Mouse (Mus musculus): Measurements from ENCODE around the gene Cd40. TPM values are rescaled to one million over a fixed set of nuclear protein-coding genes. Genes with fewer than 3 reads are reported as not detected.
A peak's percentile ranks its signal among the peaks of the same experiment; 100 is the strongest.

Gene Cd40
- polyA plus RNA-seq, 1 experiment from 2014 or later: 5.6 TPM

DNA sequence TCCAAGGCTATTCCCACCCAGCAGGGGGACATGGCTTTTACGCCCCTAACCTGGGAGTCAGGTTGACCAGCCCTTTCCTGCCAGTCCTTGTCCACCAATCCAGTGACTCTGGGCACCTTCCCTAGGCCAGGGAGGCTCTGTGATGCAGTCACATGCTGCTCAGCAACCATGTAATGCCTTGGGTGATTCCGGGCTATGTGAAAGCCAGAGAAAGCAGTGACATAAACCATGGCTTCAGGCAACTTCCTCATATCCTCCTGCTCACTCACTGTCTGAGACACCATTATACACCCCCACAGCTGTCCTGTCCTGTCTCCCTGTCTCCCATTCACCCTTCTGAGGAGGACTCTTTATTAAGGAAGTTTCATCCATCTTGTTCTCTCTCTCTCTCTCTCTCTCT lies 35.2 kb downstream of the Cd40 start, which contains the start of gene 1700025C18Rik:
Gene 1700025C18Rik, minus strand, starts transcription at position 101 of the 400 bp plus-strand sequence.
- no peak for DNase-seq (ENCODE audit: extremely low spot score, low spot score)
- WGBS: 87% methylated on average over 2 of the region's 2 CpGs
- peaks cover 53% of the 10 kb centered on the region for H3K27me3 ChIP-seq (ENCODE audit: poor library complexity, severe bottlenecking)
- no peak within 1 kb of the TSS for H3K27ac ChIP-seq
- H3K4me1 ChIP-seq: peaks cover 34% of the 10 kb centered on the region
- no peaks in the 10 kb centered on the region for H3K36me3 ChIP-seq (replicated peaks)
- H3K4me3 ChIP-seq: no peak within 1 kb of the TSS
- no peaks in the 10 kb centered on the region for H3K9me3 ChIP-seq

DNA sequence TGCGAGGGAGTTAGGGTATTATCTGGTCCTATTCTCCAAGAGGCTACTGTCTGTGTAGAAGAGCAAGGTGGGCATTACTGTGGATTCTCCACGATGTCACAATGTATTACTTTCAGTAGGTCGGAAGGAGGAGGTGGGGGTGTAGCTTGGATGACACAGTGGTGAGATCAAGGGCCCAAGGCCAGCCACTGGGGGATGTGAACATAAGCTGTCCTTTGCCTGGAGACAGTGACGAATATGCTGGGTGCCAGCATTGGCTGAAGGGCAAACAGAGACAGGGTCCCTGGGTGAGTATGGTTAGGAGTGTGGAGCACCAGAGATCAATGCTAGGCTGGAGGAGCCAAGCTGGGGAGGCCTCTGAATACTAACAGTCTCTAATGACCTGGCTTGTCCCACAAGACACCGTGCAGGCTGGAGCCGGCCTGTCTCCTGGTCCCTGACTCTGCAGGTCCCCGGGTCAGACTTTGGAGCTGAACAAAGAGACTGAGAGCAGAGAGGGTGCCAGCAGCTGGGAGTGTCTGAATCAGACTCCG lies 36.1 kb downstream of the Cd40 start:
- Histone ChIP-seq H3K27ac (no peak overlapping the region), H3K9me3 (no peaks in the 10 kb centered on the region), H3K4me3 (no peak overlapping the region), H3K4me1 (peaks cover 43% of the 10 kb centered on the region), H3K27me3 (ENCODE audit: poor library complexity, severe bottlenecking) (peaks cover 59% of the 10 kb centered on the region), H3K36me3 (replicated peaks) (no peaks in the 10 kb centered on the region)
- DNase-seq (ENCODE audit: extremely low spot score, low spot score): no peak
- 77% methylated on average over 8 of the region's 8 CpGs for WGBS

DNA sequence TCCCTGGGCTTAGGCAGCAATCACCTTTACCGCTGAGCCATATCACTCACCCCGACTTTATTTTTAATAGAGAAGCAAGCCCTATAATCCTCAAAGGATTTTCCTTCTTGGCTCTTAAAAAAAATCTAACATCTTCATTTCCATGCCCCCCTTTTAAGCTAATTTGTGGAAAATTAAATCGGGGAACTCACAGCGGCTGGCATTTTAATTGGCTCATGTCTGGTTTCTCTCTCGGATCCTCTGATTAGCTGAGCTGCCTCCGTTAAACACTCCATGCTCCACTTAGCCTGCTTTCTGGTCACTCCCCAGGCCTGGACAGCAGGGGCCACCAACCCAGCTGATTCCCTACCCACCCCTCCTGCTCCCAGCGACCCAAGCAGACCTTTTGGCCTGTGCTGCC lies 37.0 kb downstream of the Cd40 start:
- H3K4me3 ChIP-seq: no peak overlapping the region
- H3K36me3 ChIP-seq (replicated peaks): no peaks in the 10 kb centered on the region
- no peak for DNase-seq (ENCODE audit: extremely low spot score, low spot score)
- H3K4me1 ChIP-seq: peaks cover 52% of the 10 kb centered on the region
- WGBS: 44% methylated on average over 7 of the region's 7 CpGs
- H3K27ac ChIP-seq: peak overlapping the region; percentile 44; the same call in 1 of the 2 replicates
- H3K27me3 ChIP-seq (ENCODE audit: poor library complexity, severe bottlenecking): peaks cover 68% of the 10 kb centered on the region
- H3K9me3 ChIP-seq: no peaks in the 10 kb centered on the region

DNA sequence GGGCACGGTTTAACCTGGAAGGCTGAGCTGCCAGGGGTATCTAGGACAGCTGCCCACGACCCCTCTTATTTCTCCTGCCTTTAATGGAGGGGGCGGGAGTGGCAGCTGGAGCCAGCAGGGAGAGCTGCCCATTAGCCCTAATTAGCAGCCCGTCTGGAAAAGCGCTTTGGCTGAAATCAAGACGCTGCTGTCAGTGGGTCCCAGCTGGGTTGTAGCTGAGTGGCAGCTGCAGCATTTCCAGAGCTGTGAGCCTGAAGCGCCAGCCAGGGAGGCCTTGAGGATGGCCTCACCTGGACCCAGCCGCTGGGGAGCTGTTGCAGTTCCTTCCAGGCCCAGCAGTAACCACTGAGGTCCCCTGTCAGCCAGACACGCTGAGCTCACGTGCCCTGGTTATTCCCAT lies 40.9 kb downstream of the Cd40 start:
- Histone ChIP-seq H3K36me3 (replicated peaks) (no peaks in the 10 kb centered on the region), H3K9me3 (no peaks in the 10 kb centered on the region), H3K4me1 (peaks cover 74% of the 10 kb centered on the region), H3K4me3 (no peak overlapping the region), H3K27ac (peak overlapping the region; percentile 56), H3K27me3 (ENCODE audit: poor library complexity, severe bottlenecking) (peaks cover 88% of the 10 kb centered on the region)
- no peak for DNase-seq (ENCODE audit: extremely low spot score, low spot score)
- WGBS: 22% methylated on average over 10 of the region's 10 CpGs

DNA sequence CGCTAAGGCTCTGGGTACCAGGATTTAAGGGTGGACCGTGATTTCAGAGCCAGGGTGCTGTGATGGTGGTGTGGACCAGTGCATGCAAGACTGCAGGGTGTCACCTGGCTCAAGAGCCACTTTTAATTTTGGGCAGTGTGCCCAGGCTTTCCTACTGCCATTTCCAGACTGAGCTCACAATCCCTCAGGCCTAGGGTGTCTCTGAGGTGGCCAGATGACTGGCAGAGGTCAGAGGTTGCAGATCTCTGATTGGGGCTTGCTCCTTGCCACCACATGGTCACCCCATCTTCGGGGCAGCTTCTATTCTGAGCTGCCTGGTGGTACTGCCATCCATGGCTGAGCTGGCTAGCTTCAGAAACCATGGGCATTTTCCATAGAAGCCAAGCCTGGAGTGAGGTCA lies 43.4 kb downstream of the Cd40 start:
- peaks cover 98% of the 10 kb centered on the region for H3K27me3 ChIP-seq (ENCODE audit: poor library complexity, severe bottlenecking)
- WGBS: 83% methylated on average over 3 of the region's 3 CpGs
- no peaks in the 10 kb centered on the region for H3K9me3 ChIP-seq
- no peak overlapping the region for H3K27ac ChIP-seq
- no peak overlapping the region for H3K4me3 ChIP-seq
- no peak for DNase-seq (ENCODE audit: extremely low spot score, low spot score)
- H3K36me3 ChIP-seq (replicated peaks): no peaks in the 10 kb centered on the region
- peaks cover 55% of the 10 kb centered on the region for H3K4me1 ChIP-seq

DNA sequence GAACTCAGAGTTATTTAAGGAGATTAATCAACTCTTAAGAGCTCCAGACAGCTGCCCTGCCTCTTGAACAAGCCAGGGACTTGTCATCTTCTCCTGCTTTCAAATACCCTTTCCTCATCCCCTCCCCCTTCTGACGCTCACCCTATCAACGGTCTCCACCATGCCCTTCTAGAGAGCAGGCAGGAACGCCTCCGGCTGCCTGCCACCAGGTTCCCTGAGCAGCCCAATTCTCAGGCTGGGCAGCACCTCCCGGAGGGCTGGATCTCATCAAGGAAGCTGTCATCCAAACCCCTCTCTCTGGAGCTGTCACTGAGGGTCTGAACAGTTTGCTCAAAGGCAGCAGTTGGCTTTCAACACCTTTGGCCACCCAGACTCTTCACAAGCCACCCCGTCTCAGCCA lies 45.3 kb downstream of the Cd40 start:
- 14% methylated on average over 6 of the region's 6 CpGs for WGBS
- H3K4me3 ChIP-seq: no peak overlapping the region
- peaks cover 52% of the 10 kb centered on the region for H3K4me1 ChIP-seq
- no peak for DNase-seq (ENCODE audit: extremely low spot score, low spot score)
- H3K36me3 ChIP-seq (replicated peaks): no peaks in the 10 kb centered on the region
- peak overlapping the region; percentile 65 for H3K27ac ChIP-seq
- H3K9me3 ChIP-seq: no peaks in the 10 kb centered on the region
- H3K27me3 ChIP-seq (ENCODE audit: poor library complexity, severe bottlenecking): peaks cover 96% of the 10 kb centered on the region

DNA sequence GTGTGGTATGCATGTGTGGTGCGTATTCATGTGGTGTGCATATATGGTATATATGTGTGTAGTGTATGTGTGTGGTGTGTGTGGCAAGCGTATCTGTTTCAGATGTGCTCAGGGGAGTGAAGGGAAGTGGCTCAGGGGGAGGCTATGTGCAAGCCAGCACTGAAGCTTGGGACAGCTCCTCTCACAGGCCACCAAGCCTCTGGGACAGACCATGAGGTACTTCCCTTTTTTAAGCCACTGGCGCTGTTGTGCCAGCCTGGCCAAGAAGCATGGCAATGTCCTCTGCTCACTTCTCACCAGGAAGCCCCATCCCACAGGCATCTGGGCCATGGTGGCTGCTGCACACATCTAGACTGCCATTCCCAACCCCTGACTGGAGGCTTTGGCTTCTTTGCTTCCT lies 47.5 kb downstream of the Cd40 start:
- Histone ChIP-seq H3K27ac (no peak overlapping the region), H3K9me3 (no peaks in the 10 kb centered on the region), H3K4me3 (no peak overlapping the region), H3K4me1 (peaks cover 48% of the 10 kb centered on the region), H3K27me3 (ENCODE audit: poor library complexity, severe bottlenecking) (peaks cover 96% of the 10 kb centered on the region), H3K36me3 (replicated peaks) (no peaks in the 10 kb centered on the region)
- no peak for DNase-seq (ENCODE audit: extremely low spot score, low spot score)
- WGBS: 88% methylated on average over 3 of the region's 3 CpGs

DNA sequence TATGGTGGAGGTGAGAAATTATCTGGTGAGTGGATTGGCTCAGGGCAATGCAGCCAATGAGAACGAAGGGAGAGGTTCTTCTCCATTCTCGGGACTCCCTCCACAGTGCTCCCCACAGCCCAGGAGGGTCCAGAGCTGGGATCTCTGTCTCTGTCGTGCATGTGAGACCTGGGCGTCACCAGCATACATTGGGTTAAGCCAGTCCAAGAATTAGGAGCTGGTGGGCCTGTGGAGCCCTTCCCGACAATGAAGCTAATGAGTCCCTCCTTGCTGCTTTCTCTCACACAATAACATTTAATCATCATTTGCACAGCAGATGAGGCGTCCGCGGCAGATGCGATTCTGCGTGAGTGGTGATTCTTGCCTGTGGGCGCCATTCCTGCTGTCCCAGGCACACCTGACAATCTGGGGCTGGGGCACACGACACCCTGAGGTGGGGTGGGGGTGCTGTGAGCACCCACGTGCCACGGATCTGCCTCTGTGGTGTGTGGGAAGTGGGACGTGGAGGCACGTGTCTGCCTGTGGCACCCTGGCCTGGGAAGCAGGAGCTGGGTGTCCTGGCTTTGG lies 50.2 kb downstream of the Cd40 start:
- no peaks in the 10 kb centered on the region for H3K36me3 ChIP-seq (replicated peaks)
- H3K9me3 ChIP-seq: no peaks in the 10 kb centered on the region
- H3K27ac ChIP-seq: peak overlapping the region; percentile 9; the same call in 1 of the 2 replicates
- H3K27me3 ChIP-seq (ENCODE audit: poor library complexity, severe bottlenecking): peaks cover 99% of the 10 kb centered on the region
- H3K4me3 ChIP-seq: no peak overlapping the region
- 65% methylated on average over 16 of the region's 16 CpGs for WGBS
- no peak for DNase-seq (ENCODE audit: extremely low spot score, low spot score)
- H3K4me1 ChIP-seq: peaks cover 35% of the 10 kb centered on the region

DNA sequence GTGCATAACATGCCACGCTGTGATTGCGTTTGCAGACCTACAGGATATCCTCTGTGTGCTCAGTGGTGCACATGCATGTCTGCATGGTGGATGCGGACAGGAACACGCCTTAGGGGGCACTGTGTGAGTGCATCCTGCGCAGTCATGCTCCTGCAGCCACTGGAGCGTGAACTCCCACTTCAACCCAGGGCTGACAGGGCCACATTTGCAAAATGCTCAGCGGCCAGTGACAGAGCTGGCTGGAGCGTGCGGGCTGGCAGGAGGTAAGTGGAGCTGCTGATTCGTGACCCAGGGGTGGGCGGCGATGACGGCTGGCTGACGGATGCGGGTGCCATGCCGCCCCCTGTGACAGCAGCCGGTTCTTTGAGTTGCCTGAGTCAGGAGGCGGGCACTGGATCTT lies 51.2 kb downstream of the Cd40 start:
- Histone ChIP-seq H3K4me1 (peaks cover 28% of the 10 kb centered on the region), H3K36me3 (replicated peaks) (no peaks in the 10 kb centered on the region), H3K4me3 (no peak overlapping the region), H3K27ac (0 out of 2 replicates have a peak overlapping the region, but pooled peaks have one; percentile 12), H3K9me3 (no peaks in the 10 kb centered on the region), H3K27me3 (ENCODE audit: poor library complexity, severe bottlenecking) (peaks cover 99% of the 10 kb centered on the region)
- 24% methylated on average over 18 of the region's 18 CpGs for WGBS
- no peak for DNase-seq (ENCODE audit: extremely low spot score, low spot score)

DNA sequence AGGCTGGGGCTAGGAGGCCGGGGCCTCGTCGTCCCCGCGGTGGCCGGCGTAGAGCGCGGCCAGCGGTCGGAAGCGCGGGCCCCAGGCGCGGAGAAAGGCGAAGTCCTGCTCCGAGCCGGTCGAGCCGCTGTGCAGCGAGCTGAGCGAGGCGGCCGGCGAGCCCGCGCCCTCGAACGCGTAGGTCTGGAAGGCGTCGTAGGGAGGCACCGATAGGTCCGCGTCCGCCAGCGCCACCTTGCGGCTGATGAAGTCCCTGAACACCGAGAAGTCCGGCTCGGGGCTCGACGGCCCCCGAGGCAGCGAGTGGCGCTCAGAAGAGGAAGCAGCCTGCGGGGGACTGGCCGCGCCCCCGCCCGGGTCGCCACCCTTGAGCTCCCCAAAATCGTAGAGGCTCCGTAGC lies 56.7 kb downstream of the Cd40 start:
- DNase-seq (ENCODE audit: extremely low spot score, low spot score): peak; percentile 84
- Histone ChIP-seq H3K27ac (peak overlapping the region; percentile 64), H3K9me3 (no peaks in the 10 kb centered on the region), H3K4me1 (peaks cover 51% of the 10 kb centered on the region), H3K36me3 (replicated peaks) (no peaks in the 10 kb centered on the region), H3K27me3 (ENCODE audit: poor library complexity, severe bottlenecking) (peaks cover 100% of the 10 kb centered on the region), H3K4me3 (peak overlapping the region; percentile 31)
- under 1% methylated on average over 54 of the region's 54 CpGs for WGBS

DNA sequence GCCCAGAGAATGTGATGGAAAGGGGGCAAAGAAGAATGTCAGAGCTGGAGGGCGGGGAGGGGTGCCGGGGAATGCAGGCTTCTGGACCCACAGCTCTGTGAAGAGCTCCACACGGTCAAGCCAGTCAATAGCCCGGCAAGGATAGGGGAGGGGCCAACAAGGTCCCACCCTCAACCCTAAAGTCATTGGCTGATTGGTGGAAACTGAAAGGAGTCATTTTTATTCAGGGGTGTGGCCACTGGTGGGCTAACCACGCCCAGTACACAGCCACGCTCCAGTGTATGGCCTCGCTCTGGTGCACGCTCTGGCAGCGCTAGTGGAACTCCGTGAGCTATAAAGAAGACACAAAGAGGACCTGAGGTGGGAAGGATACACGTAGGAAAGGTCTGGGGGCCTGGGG lies 58.3 kb downstream of the Cd40 start:
- Histone ChIP-seq H3K36me3 (replicated peaks) (no peaks in the 10 kb centered on the region), H3K27ac (no peak overlapping the region), H3K27me3 (ENCODE audit: poor library complexity, severe bottlenecking) (peaks cover 100% of the 10 kb centered on the region), H3K9me3 (no peaks in the 10 kb centered on the region), H3K4me1 (peaks cover 47% of the 10 kb centered on the region), H3K4me3 (peak overlapping the region; percentile 9; the same call in 1 of the 2 replicates)
- 20% methylated on average over 11 of the region's 11 CpGs for WGBS
- peak; percentile 55 for DNase-seq (ENCODE audit: extremely low spot score, low spot score)

DNA sequence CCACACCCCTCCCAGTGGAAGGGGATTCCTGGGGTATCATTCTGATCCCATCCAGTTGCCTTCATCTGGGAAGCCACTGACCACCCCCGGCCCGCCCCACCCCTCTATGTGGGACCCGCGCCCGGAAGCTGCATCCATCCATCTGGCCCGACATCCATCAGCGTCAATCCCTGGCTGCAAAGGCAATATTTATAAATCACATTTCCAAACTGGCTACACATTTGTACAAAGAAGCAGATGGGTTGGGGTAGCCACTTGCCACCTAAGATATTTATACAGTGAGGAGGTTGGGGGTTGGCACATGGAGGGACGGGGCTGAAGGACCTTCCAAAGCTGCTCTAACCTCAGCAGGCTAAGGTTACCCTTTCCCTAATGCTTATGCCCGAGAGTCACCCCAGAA lies 65.3 kb downstream of the Cd40 start:
- no peak for DNase-seq (ENCODE audit: extremely low spot score, low spot score)
- Histone ChIP-seq H3K36me3 (replicated peaks) (peaks cover 6% of the 10 kb centered on the region; the same call in 1 of the 2 replicates), H3K27me3 (ENCODE audit: poor library complexity, severe bottlenecking) (peaks cover 63% of the 10 kb centered on the region), H3K4me1 (peaks cover 45% of the 10 kb centered on the region), H3K27ac (no peak overlapping the region), H3K9me3 (no peaks in the 10 kb centered on the region), H3K4me3 (no peak overlapping the region)
- 86% methylated on average over 9 of the region's 9 CpGs for WGBS

DNA sequence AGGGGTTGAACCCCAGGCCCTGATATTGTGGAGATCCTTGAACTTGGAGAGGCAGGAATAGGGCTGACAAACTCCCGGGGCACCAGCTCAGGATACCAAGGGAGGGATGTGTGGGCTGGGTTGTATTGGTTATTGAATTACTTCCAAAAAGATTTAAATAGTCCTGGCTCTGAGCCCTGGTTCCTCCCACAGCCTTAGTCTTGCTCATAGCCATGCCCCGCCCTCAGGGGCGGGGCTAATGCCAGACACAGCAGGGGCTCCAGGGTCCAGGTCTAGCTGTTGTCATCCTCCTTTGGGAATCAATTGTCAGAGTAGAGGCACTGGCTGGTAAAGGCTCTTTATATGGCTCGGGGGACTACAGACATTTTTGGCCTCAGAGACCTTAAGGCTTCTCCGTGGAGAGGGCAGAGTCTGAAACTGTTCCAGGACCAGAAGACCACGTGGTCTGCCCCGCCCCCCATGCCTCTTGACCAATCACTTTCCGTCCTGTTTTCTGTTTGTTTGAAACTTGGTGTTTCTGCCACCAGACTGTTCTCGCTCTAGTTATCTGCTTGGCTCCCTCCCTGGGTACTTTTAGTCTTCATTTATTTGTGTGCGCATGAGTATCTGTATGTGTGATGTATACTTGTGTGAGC lies 65.9 kb downstream of the Cd40 start:
- WGBS: 36% methylated on average over 10 of the region's 10 CpGs
- Histone ChIP-seq H3K36me3 (replicated peaks) (peaks cover 6% of the 10 kb centered on the region; the same call in 1 of the 2 replicates), H3K9me3 (no peaks in the 10 kb centered on the region), H3K27ac (no peak overlapping the region), H3K27me3 (ENCODE audit: poor library complexity, severe bottlenecking) (peaks cover 63% of the 10 kb centered on the region), H3K4me1 (peaks cover 48% of the 10 kb centered on the region), H3K4me3 (no peak overlapping the region)
- DNase-seq (ENCODE audit: extremely low spot score, low spot score): no peak
